Mouse (Mus musculus) mouse embryonic stem cell (cell line): ENCODE results near the gene Bbx.

Experiments used
- in situ Hi-C, 2 experiments: fragments of 300-500 bp; cut with MboI; formaldehyde crosslinking; loops; 1 replicate in 1 of 2; 3 replicates in 1 of 2; pipeline ENCODE4 v1.14.3; 2019 to 2020; ENCODE audit warnings: low sequenced_read_pairs in 2 of 2, low pct_unique_long_range_greater_than_20kb in 1 of 2, mixed read lengths in 1 of 2; ENCODE audit not compliant: unreplicated experiment in 1 of 2

The Bbx gene

DNA sequence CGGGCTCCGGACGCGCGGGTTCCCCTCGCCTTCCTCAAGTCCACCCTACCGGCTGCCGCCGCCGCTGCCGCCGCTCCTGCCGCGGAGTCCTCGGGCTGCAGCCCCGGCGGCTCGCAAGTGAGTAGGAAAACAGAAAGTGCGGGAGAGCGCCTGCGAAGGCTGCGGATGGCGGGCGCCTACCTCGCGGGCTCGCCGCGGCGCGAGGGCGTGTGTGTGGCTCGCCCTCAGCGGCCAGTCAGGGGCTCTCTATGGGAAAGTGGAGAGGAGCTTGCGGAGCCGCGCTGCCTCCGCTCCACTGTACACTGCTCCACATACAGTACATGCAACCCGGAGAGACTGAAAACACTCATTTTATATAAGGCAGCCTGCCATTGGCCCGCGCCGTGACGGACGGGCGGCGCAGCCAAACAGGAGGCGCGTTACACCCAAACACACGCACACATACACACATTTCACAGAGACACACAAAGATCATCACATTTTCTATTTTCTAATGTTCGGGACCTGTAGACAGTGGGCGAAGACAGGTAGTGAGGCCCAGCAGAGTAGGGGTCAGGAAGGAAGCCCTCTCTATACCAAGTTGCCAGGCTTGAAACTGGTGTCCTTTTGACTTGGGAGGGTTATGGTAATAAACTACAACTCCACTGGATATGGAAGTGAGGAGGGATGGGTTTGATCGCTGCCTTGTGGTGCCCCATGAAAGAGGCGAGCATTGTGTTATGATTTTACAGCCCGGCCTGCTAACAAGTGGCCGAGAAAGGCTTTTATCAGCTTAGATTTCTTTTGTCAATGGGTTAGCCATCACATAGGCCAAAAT is at the start of gene Bbx:
TSS of gene Bbx (minus strand) at position 329 of the 817 bp plus-strand sequence.
- in situ Hi-C loops, result no loop called here

DNA sequence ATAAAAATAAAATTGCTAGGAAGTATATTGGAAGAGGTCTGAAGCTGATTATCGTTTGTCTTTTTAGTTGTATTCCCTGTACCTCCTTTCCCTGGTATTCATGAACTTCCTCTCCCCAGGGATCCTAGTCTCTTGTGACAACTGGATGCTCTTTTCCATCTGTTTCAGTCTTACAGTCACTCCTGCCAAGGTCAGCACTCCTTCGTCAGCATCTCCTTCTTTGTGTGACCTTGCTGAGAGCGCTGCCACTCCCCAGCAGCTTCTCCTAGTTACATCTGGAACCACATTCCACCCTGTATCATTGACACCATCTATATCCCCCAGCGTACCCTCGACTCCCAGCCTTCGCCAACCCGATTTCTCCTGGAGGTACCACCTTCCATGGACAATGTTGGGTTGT is 49.7 kb upstream of the Bbx start:
- in situ Hi-C loops, result no loop called here

DNA sequence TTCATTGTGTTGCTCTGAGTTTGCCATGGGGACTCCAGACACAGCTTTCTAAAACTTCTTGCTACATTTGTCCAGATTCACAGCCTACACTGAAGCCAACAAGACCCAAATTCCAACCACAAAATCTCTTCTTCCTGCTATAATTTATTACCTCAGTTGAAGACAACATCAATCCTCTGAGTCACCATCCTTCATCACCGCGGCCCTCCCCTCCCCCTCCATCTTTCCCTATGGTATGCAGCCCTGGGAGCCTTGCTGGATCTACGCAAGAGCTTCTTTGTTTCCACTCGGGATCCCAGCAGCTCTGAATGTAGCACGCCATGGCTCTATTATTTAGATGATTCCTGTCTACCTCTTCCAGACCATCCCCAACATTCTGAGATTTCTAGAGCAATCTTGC is 49.2 kb upstream of the Bbx start:
- in situ Hi-C loops, result no loop called here

DNA sequence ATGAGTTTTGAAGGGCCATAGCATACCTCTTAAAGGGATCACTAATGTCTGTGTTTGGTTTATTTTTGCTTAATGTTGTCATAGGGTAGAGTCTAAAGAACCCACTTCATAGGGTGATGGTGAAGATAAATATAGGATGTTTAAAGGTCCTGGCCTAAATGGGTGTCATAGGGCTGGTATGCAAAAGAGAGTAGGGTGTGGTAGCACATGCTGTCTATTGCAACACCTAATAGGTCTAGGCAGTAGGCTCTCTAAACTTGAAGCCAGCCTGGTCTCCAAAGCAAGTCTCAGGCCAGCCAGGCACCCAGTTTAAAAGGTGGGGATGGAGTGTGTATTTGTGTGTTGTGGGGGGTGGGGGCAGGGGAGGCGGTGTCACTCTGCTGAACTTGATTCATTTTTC is 46.5 kb upstream of the Bbx start:
- in situ Hi-C loops, result no loop called here

DNA sequence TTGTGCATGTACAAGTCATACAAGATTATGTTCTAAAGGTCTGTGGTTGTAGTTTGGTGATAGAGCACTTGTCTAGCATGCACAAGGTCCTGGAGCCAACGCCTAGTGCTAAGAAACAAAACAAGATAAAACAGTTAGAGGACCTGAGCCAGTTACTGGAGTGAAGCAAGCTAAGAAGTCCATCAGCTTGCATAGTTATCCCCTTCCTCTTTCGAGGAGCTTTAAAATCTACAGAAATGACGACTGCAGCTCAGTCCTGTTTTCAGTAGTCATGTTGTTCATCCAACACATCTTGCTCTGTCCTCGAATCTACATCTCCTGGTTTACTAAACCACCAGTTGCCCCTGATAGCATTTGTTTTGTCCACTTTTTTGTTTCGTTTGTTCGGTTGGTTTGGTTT is 45.4 kb upstream of the Bbx start:
- in situ Hi-C loops, result no loop called here

DNA sequence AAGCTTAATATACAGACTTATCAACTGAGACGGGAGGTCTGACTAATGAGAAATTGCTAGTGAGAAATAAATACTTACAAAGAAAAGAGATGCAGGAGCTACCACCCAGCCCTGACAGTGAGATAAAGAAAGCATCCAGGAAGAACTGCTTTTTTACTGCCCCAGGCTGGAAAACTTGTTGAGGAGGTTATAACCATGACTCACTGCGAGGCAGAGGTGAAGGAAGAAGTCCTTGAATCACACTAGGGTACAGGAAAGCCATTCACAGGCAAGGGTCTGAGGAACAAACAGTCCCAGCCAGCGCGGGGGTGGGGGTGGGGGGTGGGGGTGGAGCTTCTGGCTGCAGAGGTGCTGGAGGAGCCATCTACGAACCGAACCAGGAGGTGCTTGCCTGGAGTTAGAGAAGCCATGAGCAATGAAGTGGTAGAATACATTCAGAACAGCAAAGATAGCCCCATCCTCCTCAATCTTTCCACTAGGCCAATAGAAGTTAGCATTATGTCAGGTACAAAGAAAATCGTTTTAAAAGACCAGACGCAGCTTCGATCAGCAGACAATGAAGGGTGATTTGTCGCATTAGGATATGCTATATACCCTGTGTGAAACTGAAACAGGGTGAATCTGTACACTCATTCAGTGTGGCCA is 30.2 kb upstream of the Bbx start:
- in situ Hi-C loops, result no loop called here

DNA sequence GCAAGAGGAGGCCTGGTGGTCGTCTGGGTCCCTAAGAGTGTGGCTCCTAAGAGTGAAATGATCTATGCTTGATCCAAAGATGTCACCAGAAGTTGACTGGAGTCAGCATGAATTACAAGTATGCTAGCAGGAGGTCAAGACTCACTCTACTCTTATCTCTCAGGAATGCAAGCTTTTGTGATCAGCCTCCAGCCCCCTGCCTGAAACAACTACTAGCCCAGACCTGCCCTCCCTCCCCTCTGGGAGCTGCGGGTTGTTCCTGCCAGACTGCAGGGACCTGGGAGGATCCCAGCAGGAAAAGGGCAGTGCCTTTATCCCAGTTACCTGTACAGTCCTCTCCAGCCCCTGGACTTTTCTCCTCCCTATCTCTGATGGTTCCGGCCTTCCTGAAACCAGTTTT is 27.0 kb upstream of the Bbx start:
- in situ Hi-C loops, result no loop called here

DNA sequence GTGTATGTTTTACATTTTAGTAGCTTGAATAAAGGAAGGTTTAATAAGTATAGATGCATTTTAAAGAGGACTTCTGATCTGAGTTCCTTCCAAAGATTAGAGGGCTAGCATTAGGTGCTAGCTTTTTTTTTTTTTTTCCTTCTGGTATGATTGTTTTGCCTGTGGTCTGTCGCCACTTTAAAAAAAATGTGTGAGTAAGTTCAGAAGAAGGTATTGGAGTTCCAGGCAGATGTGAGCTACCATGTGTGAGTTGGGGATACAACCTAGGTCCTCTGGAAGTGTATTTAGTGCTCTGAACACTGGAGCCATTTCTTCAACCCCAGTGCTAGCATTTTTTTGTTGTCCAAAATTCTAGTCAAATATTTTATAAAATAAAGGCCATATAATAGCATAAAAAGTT is 23.9 kb upstream of the Bbx start:
- in situ Hi-C loops, result no loop called here

DNA sequence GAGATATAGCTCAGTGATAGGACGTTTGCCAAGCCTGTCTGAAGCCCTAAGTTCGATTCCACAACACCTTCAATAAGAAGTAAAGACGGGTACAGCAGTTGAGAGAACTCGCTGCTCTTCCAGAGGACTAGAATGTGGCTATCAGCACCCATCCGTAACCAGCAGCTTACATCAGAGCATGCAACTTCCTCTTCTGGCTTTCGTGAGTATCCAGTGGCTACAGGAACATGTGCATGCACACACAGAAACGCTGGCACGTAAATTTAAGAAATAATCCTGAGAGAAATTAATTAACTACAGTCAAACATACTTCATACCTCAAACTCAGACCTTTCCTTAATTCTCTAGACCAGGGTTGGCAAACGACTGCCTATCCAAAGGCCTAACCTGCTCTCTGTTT is 16.9 kb upstream of the Bbx start:
- in situ Hi-C loops, result no loop called here

DNA sequence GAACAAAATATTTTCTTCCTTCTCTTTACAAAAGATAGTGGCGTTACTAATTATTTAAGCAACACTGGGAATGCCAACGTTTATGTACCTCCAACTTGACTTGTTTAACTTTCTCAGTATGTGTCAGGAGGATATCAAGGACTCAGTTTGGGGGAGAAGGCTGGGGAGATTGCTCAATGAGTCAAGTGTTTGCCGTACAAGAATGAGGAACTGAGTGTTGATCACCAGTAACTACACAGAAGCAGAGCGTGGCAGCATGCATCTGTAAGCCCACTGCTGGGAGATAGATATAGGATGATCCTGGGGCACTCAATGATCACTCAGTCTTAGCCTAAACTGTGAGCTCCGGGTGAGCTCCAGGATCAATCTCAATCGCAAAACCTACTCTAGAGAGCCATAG is 12.8 kb upstream of the Bbx start:
- in situ Hi-C loops, result no loop called here

DNA sequence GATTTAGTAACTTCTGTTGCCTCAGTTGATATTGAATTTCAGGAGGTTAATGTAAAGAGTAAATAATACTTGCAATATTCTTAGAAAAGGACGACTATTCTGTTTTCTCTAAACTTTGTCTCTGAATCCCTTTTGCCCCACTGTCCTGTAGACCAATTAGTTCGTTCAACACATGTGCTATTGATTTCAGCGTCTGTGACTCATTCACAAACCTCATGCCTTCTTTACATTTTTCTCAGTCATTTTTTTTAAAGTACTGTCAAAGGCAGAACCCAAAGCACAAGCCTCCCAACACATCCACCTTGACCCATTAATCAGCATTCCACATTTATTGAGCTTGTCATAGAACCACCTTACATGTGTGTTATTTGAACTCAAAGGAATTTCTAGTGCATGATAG is 6.6 kb upstream of the Bbx start:
- in situ Hi-C loops, result no loop called here

DNA sequence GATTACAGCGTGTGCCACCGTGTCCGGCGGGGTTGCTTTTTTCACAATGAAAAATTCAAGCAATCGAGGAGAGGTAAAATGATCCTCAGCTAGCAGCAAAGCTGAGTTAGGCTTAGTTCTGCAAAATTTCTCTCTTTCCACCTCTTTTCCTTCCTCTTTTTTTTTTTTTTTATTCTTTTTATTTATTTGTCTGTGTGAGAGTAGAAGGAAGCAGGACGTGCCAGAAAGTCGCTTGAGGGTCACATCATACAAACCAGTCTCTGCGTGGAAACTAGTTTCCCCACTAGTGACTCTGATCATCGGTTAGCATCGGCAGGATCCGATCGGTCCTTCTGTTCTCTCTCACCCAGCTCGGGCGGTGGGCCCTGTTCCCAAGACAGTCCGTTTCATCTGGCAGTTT is 5.6 kb upstream of the Bbx start:
- in situ Hi-C loops, result no loop called here

DNA sequence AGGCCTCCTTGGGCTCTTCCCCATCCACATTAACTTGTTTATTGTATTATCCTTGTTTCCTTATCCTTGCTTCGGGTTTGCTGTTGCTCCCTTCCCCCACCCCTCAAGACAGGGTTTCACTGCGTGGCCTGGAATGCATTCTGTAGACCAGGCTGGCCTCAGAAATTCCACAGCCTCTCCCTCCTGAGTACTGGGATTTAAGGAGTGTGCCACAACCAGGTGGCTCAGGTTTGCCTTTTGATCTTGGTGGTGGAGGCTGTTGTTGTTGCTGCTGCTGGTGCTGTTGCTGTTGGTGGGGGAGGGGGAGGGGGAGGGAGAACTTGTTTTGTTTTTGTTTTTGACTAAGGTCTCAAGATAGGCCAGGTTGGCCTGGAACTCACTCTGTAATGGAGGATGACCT is 5.1 kb upstream of the Bbx start:
- in situ Hi-C loops, result no loop called here

DNA sequence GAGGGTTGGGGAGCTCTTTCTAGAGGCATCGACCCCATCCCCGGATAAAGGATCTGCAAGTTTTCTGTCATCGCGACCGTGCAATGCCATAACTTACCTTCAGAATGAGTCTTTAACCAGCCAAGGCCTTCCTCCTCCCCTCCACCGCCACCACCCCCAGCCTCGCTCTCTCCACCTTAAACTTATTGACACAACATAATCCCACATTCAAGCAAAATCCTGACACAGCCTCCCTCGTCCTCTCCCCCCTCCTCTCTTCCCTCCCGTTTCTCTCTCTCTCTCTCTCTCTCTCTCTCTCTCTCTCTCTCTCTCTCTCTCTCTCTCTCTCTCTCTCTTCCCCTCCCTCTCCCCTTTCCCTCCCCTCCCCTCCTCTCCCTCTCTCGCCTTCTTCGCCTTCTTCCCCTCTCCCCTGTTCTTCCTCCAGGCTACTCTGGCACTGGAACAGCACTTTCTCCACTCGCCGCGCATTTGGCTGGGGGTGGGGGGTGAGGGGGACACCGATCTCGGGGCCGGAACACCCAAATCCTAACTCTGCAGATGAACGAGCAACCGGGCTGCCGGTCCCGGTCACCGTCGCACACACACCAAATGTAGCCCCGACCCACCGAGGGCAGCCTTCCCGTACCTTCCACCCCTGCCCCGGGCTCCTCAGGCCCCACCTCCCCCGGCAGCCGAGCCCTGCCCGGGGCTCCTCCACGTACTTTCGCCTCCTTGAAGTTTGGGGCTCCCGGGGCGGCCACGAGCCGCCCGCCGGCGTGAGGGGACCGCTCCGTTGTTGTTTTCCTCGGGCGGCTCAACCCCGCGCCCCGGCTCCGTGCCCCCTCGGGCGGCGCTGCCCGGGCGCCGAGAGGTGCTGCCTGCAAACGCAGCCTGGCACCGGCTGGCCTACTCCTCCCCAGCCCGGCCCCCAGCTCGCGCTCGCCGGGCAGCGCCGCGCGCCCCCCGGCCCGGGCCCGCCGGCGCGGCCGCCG is 894 bp downstream of the Bbx start:
- in situ Hi-C loops, result no loop called here

DNA sequence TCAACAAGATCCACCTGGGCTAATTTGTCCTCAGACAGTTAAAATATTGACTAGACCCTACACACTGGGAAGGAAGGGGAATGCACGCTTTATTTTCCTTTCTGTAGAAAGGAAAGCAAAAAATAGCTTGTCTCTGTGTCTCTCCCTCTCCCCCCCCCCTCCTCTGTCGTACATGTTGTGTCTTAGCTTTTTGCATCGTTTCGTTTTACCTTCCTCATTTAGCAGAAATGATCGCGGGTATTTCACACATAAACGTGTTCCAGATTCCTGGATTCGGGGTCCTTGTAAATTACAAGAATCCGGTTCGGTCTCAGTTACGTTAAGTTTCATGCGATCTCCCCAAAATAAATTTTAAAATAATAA is 1.7 kb downstream of the Bbx start:
- in situ Hi-C loops, result no loop called here

DNA sequence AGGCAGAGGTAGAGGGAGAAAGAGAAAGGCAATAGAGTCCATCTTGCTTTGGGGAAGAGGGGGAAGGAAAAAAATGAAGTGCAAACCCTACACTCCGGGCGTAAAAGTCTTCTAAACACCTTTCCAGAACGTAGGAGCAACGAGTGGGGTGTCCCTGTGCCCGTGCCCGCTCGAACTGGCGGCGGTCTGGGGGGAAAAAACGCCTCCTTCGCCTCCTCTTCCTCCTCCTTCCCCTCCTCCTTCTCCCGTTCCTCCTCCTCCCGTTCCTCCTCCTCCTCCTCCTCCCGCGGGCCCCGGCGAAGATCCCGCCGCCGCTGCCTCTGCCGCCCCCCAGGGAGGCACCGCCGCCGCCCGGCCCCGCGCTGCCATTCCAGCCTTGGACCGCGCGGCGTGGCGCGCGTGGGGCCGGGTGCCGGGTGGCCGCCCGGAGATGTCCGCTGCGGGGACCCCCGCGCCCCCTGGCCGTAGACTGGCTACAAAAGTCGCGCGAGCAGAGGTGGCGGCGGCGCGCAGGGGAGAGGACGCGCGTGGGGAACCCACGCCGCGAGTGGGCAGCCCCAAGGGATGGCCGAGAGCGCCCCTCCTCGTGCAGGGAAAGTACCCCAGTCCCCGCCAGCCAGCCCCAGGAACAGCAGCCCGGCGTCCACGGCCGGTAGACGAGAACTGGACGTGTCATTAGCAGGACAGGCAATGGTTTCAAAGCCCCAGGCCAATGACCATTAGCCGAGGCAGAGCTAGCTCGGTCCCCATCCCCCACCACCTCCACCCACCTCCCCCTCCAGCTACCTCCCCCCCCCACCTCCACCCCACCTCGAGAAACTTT is 2.3 kb downstream of the Bbx start:
- in situ Hi-C loops, result no loop called here

DNA sequence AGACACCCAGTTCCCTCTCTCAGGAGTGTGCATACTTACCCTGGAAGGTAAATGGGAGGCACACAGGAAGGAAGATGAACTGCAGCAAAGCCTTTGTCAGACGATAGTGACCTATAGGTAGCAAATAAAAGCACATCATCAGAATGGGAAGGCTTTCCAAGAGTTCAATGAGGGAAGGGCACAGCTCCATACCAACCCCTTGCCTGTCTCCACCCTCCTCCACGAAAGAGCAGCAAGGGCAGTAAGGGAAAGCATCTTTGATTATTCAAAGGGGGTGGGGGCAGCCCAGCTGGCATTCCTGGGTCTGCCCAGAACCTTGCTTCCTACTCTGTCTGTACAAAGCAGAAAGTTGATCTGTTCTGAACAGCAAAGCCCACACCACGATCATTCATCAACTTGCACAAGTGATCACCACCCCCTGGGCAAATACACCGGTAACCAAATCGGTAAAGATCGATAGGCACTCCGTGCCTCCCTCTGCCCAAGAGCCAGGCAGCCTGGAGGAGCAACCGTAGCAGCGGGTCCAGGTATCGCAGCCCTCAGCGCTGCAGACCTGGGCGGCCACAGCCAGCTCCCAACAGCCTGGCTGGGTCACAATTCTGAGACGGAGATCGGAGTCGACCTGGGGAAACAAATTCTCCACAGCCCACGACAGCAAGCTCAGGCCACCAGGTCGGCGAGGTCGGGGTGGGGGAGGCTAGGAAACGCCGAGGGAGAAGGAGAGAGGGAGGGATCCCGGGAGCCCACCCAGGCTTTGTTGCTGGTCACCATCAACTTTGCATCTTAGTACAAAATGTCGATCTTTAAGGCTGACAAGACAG is 3.1 kb downstream of the Bbx start:
- in situ Hi-C loops, result no loop called here

DNA sequence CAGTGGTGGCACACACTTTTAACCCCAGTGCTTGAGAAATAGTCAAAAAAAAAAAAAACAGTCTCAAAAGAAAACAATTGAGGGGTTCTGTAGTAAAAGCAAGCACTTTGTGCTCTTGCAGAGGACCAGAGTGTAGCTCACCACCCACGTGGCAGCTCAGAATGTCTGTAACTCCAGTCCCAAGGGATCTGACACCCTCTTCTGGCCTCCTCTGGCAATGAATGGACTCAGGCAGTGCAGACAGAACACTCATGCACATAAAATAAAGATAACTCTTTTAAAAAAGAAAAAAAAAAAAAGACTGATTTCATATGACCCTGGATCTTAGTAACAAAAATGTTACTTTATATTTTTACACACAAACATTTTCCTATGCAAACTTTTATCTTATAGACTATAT is 12.1 kb downstream of the Bbx start:
- in situ Hi-C loops, result no loop called here
